Mouse (Mus musculus) forebrain, embryonic 13.5 days (tissue): ENCODE measurements around the gene Fcgrt. TPM values are rescaled to one million over a fixed set of nuclear protein-coding genes. Genes with fewer than 3 reads are reported as not detected.

Experiments
- ATAC-seq: fragments of 200-750 bp; cut with Nextera tagmentation; 2 replicates; pipeline ENCODE4 v1.8.0; 2017
- H3K27ac ChIP-seq: fragments of 300-500 bp; sonication (generic); 2 replicates; pipeline ENCODE4 v1.5.1; 2015; ENCODE audit warnings: inconsistent platforms, mild to moderate bottlenecking, moderate library complexity
- H3K27me3 ChIP-seq: fragments of 300-500 bp; sonication (generic); 2 replicates; pipeline ENCODE4 v1.6.1; 2015; ENCODE audit warnings: mild to moderate bottlenecking, inconsistent platforms
- H3K36me3 ChIP-seq: fragments of 300-500 bp; sonication (generic); 2 replicates; pipeline ENCODE4 v1.6.1; 2015; ENCODE audit warnings: mild to moderate bottlenecking, inconsistent platforms; ENCODE audit not compliant: poor library complexity, severe bottlenecking
- H3K4me1 ChIP-seq: fragments of 300-500 bp; sonication (generic); 2 replicates; pipeline ENCODE4 v1.6.1; 2015; ENCODE audit warnings: inconsistent platforms
- H3K4me2 ChIP-seq: fragments of 300-500 bp; sonication (generic); 2 replicates; pipeline ENCODE4 v1.6.1; 2015; ENCODE audit warnings: inconsistent platforms, mild to moderate bottlenecking, moderate library complexity
- H3K4me3 ChIP-seq: fragments of 300-500 bp; sonication (generic); 2 replicates; pipeline ENCODE4 v1.5.1; 2015; ENCODE audit warnings: mild to moderate bottlenecking, inconsistent platforms
- H3K9ac ChIP-seq: fragments of 300-500 bp; sonication (generic); 2 replicates; pipeline ENCODE4 v1.6.1; 2015; ENCODE audit warnings: mild to moderate bottlenecking, inconsistent platforms
- H3K9me3 ChIP-seq: fragments of 300-500 bp; sonication (generic); replicated peaks from 2 replicates; pipeline ENCODE4 v1.6.1; 2016; ENCODE audit warnings: inconsistent platforms
- WGBS: fragments of 180-500 bp; shearing (Covaris S2); methylation state at CpG from one replicate; pipeline ENCODE4 v1.1.7; 2015; 5-methylcytosine and 5-hydroxymethylcytosine counted together
- microRNA counts: library from miRNA; unstranded; fragments of <30 nt; microRNA quantifications from one replicate; lab custom pipeline; 2016
- microRNA-seq: library from miRNA; unstranded; fragments of <30 nt; microRNA quantifications from one replicate; pipeline ENCODE4, GENCODE M21; 2016
- polyA plus RNA-seq: library from polyadenylated mRNA; unstranded; fragments of >200 nt; fragmentation: Nextera tagmentation; extraction: Ambion mirVana; gene quantifications from 2 replicates; pipeline ENCODE4 v1.2.1, GENCODE M21; 2015

The Fcgrt gene
- polyA plus RNA-seq, 1 experiment from 2014 or later = 9.9 TPM

GRCm38 (mm10) chr7:45048001-45048890, 55.4 kb downstream of the Fcgrt start:
- 93% methylated on average over 38 of the region's 38 CpGs for WGBS
- no peak overlapping the region for H3K27ac ChIP-seq
- no peak for ATAC-seq

GRCm38 (mm10) chr7:45047491-45047890, 56.2 kb downstream of the Fcgrt start:
- H3K27me3 ChIP-seq = no peaks in the 10 kb centered on the region

More at GRCm38 (mm10) chr7:45048001-45048890, 55.4 kb downstream of the Fcgrt start:
- Histone ChIP-seq H3K9ac (no peak overlapping the region), H3K27me3 (no peaks in the 10 kb centered on the region), H3K4me2 (no peak overlapping the region), H3K4me1 (peaks cover 26% of the 10 kb centered on the region), H3K4me3 (no peak overlapping the region), H3K9me3 (no peaks in the 10 kb centered on the region), H3K36me3 (peaks cover 72% of the 10 kb centered on the region)

GRCm38 (mm10) chr7:45046853-45047350, 56.7 kb downstream of the Fcgrt start:
- WGBS = 94% methylated on average over 26 of the region's 26 CpGs
- no peak overlapping the region for H3K4me2 ChIP-seq
- peaks cover 25% of the 10 kb centered on the region for H3K4me1 ChIP-seq
- peaks cover 85% of the 10 kb centered on the region for H3K36me3 ChIP-seq
- ATAC-seq = no peak
- H3K9ac ChIP-seq = no peak overlapping the region
- no peaks in the 10 kb centered on the region for H3K9me3 ChIP-seq
- H3K27ac ChIP-seq = no peak overlapping the region
- no peaks in the 10 kb centered on the region for H3K27me3 ChIP-seq
- H3K4me3 ChIP-seq = no peak overlapping the region

More at GRCm38 (mm10) chr7:45047491-45047890, 56.2 kb downstream of the Fcgrt start:
- Histone ChIP-seq H3K4me3 (no peak overlapping the region), H3K4me1 (peaks cover 26% of the 10 kb centered on the region), H3K4me2 (no peak overlapping the region), H3K9ac (no peak overlapping the region), H3K27ac (no peak overlapping the region), H3K36me3 (peaks cover 79% of the 10 kb centered on the region), H3K9me3 (no peaks in the 10 kb centered on the region)
- ATAC-seq = no peak
- 94% methylated on average over 14 of the region's 14 CpGs for WGBS

GRCm38 (mm10) chr7:45045741-45046140, 57.9 kb downstream of the Fcgrt start:
- no peak for ATAC-seq

GRCm38 (mm10) chr7:45043307-45043706, 60.3 kb downstream of the Fcgrt start:
- no peaks in the 10 kb centered on the region for H3K9me3 ChIP-seq
- no peaks in the 10 kb centered on the region for H3K27me3 ChIP-seq
- no peak overlapping the region for H3K27ac ChIP-seq
- no peak for ATAC-seq
- peaks cover 99% of the 10 kb centered on the region for H3K36me3 ChIP-seq
- no peak overlapping the region for H3K4me3 ChIP-seq
- WGBS = 96% methylated on average over 11 of the region's 14 CpGs
- H3K4me2 ChIP-seq = no peak overlapping the region
- H3K9ac ChIP-seq = no peak overlapping the region
- peaks cover 3% of the 10 kb centered on the region; the same call in 1 of the 2 replicates for H3K4me1 ChIP-seq

More at GRCm38 (mm10) chr7:45045741-45046140, 57.9 kb downstream of the Fcgrt start:
- Histone ChIP-seq H3K9me3 (no peaks in the 10 kb centered on the region), H3K4me1 (peaks cover 13% of the 10 kb centered on the region), H3K9ac (no peak overlapping the region), H3K4me3 (no peak overlapping the region), H3K36me3 (peaks cover 97% of the 10 kb centered on the region), H3K27me3 (no peaks in the 10 kb centered on the region), H3K27ac (no peak overlapping the region), H3K4me2 (no peak overlapping the region)
- 93% methylated on average over 22 of the region's 22 CpGs for WGBS

MicroRNA genes within 50 kb of the gene (microRNA counts, 519-probe panel; counts per million panel counts)
- microRNA mmu-miR-150 (lab: Ali Mortazavi, UCI) = 2,399 counts per million, percentile 61 among the panel's probes with 10 or more counts

Small RNAs within 50 kb of the gene (microRNA-seq; reads per million reads assigned to microRNA genes)
- gene Mir150 = 20.7 reads per million, percentile 30 among the genes with 10 or more reads in this experiment
- 11.3 reads per million, percentile 25 among the genes with 10 or more reads in this experiment for gene Mir5121

Other genes starting within 250 kb of the Fcgrt start
- 34.9 and 38.1 TPM in 2 replicates for gene Pnkp, start 246.7 kb downstream of the Fcgrt start, polyA plus RNA-seq
- 558 and 574 TPM in 2 replicates for gene Ptov1, start 234.1 kb downstream of the Fcgrt start, polyA plus RNA-seq
- 145 and 165 TPM in 2 replicates for gene Med25, start 211.1 kb downstream of the Fcgrt start, polyA plus RNA-seq
- 24.7 and 27.7 TPM in 2 replicates for gene Fuz, start 207.8 kb downstream of the Fcgrt start, polyA plus RNA-seq
- gene Ap2a1, start 174.4 kb downstream of the Fcgrt start, polyA plus RNA-seq = 81.7 and 87.2 TPM in 2 replicates
- 0.20 TPM in 1 of 2 replicates, not detected in the other for gene Tsks, start 160.6 kb downstream of the Fcgrt start, polyA plus RNA-seq
- 40.2 and 43.1 TPM in 2 replicates for gene Cpt1c, start 129.0 kb downstream of the Fcgrt start, polyA plus RNA-seq
- 815 and 859 TPM in 2 replicates for gene Prmt1, start 117.3 kb downstream of the Fcgrt start, polyA plus RNA-seq
- 67.9 and 72.7 TPM in 2 replicates for gene Irf3, start 106.2 kb downstream of the Fcgrt start, polyA plus RNA-seq
- 40.5 and 45.6 TPM in 2 replicates for gene Bcl2l12, start 105.1 kb downstream of the Fcgrt start, polyA plus RNA-seq
- 35.8 and 38.9 TPM in 2 replicates for gene Scaf1, start 87.5 kb downstream of the Fcgrt start, polyA plus RNA-seq
- 9.4 and 10.2 TPM in 2 replicates for gene Rras, start 85.9 kb downstream of the Fcgrt start, polyA plus RNA-seq
- gene Prr12, start 51.0 kb downstream of the Fcgrt start, polyA plus RNA-seq = 14.9 and 17.2 TPM in 2 replicates
- 52.7 and 58.5 TPM in 2 replicates for gene Nosip, start 41.4 kb downstream of the Fcgrt start, polyA plus RNA-seq
- 14.7 and 14.8 TPM in 2 replicates for gene Prrg2, start 41.2 kb downstream of the Fcgrt start, polyA plus RNA-seq
- 61.3 and 62.0 TPM in 2 replicates for gene Rcn3, start 11.6 kb downstream of the Fcgrt start, polyA plus RNA-seq
- 1,342 and 1,406 TPM in 2 replicates for gene Rps11, start 20.6 kb upstream of the Fcgrt start, polyA plus RNA-seq
- 998 and 1,188 TPM in 2 replicates for gene Rpl13a, start 24.9 kb upstream of the Fcgrt start, polyA plus RNA-seq
- gene Gm45713, start 32.4 kb upstream of the Fcgrt start, polyA plus RNA-seq = 0.13 and 0.31 TPM in 2 replicates
- 0.79 and 0.92 TPM in 2 replicates for gene Flt3l, start 32.6 kb upstream of the Fcgrt start, polyA plus RNA-seq
- gene Pih1d1, start 50.5 kb upstream of the Fcgrt start, polyA plus RNA-seq = 97.5 TPM in 2 replicates
- gene Aldh16a1, start 50.7 kb upstream of the Fcgrt start, polyA plus RNA-seq = 35.6 and 36.4 TPM in 2 replicates
- 9.3 and 14.2 TPM in 2 replicates for gene Slc17a7, start 60.1 kb upstream of the Fcgrt start, polyA plus RNA-seq
- gene Gfy, start 75.7 kb upstream of the Fcgrt start, polyA plus RNA-seq = not detected in 2 replicates
- gene Pth2, start 77.1 kb upstream of the Fcgrt start, polyA plus RNA-seq = not detected in 2 replicates
- gene Ccdc155, start 101.0 kb upstream of the Fcgrt start, polyA plus RNA-seq = 0.87 and 0.93 TPM in 2 replicates
- 0.59 and 0.63 TPM in 2 replicates for gene Dkkl1, start 108.3 kb upstream of the Fcgrt start, polyA plus RNA-seq
- 181 and 198 TPM in 2 replicates for gene Tead2, start 111.9 kb upstream of the Fcgrt start, polyA plus RNA-seq
- 0.96 and 1.3 TPM in 2 replicates for gene Cd37, start 135.3 kb upstream of the Fcgrt start, polyA plus RNA-seq
- 0.11 and 0.23 TPM in 2 replicates for gene Slc6a16, start 137.2 kb upstream of the Fcgrt start, polyA plus RNA-seq
- not detected in 2 replicates for gene Slc6a21, start 173.7 kb upstream of the Fcgrt start, polyA plus RNA-seq
- 5.0 and 6.4 TPM in 2 replicates for gene Trpm4, start 229.9 kb upstream of the Fcgrt start, polyA plus RNA-seq
- gene Hrc, start 231.4 kb upstream of the Fcgrt start, polyA plus RNA-seq = 0.06 TPM in 1 of 2 replicates, not detected in the other